Mouse (Mus musculus) liver, embryonic 14.5 days (tissue): Measurements from ENCODE around the gene Chd8. TPM values are rescaled to one million over a fixed set of nuclear protein-coding genes. Genes with fewer than 3 reads are reported as not detected.

Experiments used
- ATAC-seq: fragments of 200-750 bp; cut with Nextera tagmentation; 2 replicates; pipeline ENCODE4 v1.8.0; 2017; ENCODE audit warnings: moderate number of reproducible peaks, mild to moderate bottlenecking, moderate library complexity; ENCODE audit not compliant: insufficient read depth
- DNase-seq, 3 experiments: peaks; one replicate each; pipeline ENCODE4 v3.0.0-alpha.2; 2012 to 2013; ENCODE audit warnings: low read depth in 3 of 3, low spot score in 3 of 3
- H3K27ac ChIP-seq: fragments of 300-500 bp; sonication (generic); 2 replicates; pipeline ENCODE4 v1.5.1; 2014; ENCODE audit warnings: moderate library complexity, mild to moderate bottlenecking, control low read depth, inconsistent platforms
- H3K27me3 ChIP-seq: fragments of 300-500 bp; sonication (generic); 2 replicates; pipeline ENCODE4 v1.6.1; 2014; ENCODE audit warnings: mild to moderate bottlenecking, low read length, moderate library complexity; ENCODE audit not compliant: control insufficient read depth, insufficient read depth
- H3K36me3 ChIP-seq: fragments of 300-500 bp; sonication (generic); replicated peaks from 2 replicates; pipeline ENCODE4 v1.6.1; 2014; ENCODE audit warnings: low read depth; ENCODE audit not compliant: control insufficient read depth, insufficient read depth
- H3K4me1 ChIP-seq, 2 experiments: fragments of 200-500 bp in 1 of 2; fragments of 300-500 bp in 1 of 2; sonication (generic) in 1 of 2; replicated peaks; 2 replicates each; pipeline ENCODE4 v1.6.1; 2012 to 2014; ENCODE audit warnings: antibody characterized with exemption in 1 of 2, inconsistent platforms in 1 of 2, low read length in 1 of 2; ENCODE audit not compliant: control insufficient read depth in 2 of 2, insufficient read depth in 2 of 2
- H3K4me2 ChIP-seq: fragments of 300-500 bp; sonication (generic); 2 replicates; pipeline ENCODE4 v1.6.1; 2014; ENCODE audit warnings: low read depth, mild to moderate bottlenecking, control low read depth, moderate library complexity
- H3K4me3 ChIP-seq, 2 experiments: fragments of 200-500 bp in 1 of 2; fragments of 300-500 bp in 1 of 2; sonication (generic) in 1 of 2; 2 replicates each; pipeline ENCODE4 v1.5.1; 2012 to 2014; ENCODE audit warnings: low read depth in 2 of 2, low read length in 2 of 2, mild to moderate bottlenecking in 2 of 2, control low read depth in 1 of 2, inconsistent platforms in 1 of 2, moderate library complexity in 1 of 2; ENCODE audit not compliant: insufficient read depth in 1 of 2
- H3K9ac ChIP-seq: fragments of 300-500 bp; sonication (generic); replicated peaks from 2 replicates; pipeline ENCODE4 v1.6.1; 2014; ENCODE audit warnings: mild to moderate bottlenecking, control low read depth, moderate library complexity
- H3K9me3 ChIP-seq: fragments of 300-500 bp; sonication (generic); 2 replicates; pipeline ENCODE4 v1.6.1; 2016; ENCODE audit warnings: low read length, mixed read lengths; ENCODE audit not compliant: control insufficient read depth
- CTCF ChIP-seq: IDR thresholded peaks from 2 replicates; pipeline ENCODE4 v1.5.1; 2016; ENCODE audit warnings: antibody characterized with exemption, low read depth, control low read depth
- EP300 ChIP-seq: IDR thresholded peaks from 2 replicates; pipeline ENCODE4 v1.6.1; 2016; ENCODE audit warnings: antibody characterized with exemption, low read depth
- WGBS: fragments of 180-500 bp; shearing (Covaris S2); extraction: QIAGEN DNeasy Blood & Tissue Kit; methylation state at CpG from one replicate; pipeline ENCODE4 v1.1.7; 2014; ENCODE audit not compliant: insufficient replicate concordance; 5-methylcytosine and 5-hydroxymethylcytosine counted together
- polyA plus RNA-seq, 2 experiments: library from polyadenylated mRNA; depleted of rRNA in 1 of 2; stranded (reverse) in 1 of 2; unstranded in 1 of 2; fragments of >200 nt; fragmentation: Nextera tagmentation in 1 of 2; extraction: Ambion mirVana in 1 of 2; gene quantifications; 2 replicates each; pipeline versions ENCODE4 v1.2.1 to v1.2.3; 2012 to 2014

The Chd8 gene
- polyA plus RNA-seq, 2 experiments, result 13.1 to 14.0 TPM

DNA sequence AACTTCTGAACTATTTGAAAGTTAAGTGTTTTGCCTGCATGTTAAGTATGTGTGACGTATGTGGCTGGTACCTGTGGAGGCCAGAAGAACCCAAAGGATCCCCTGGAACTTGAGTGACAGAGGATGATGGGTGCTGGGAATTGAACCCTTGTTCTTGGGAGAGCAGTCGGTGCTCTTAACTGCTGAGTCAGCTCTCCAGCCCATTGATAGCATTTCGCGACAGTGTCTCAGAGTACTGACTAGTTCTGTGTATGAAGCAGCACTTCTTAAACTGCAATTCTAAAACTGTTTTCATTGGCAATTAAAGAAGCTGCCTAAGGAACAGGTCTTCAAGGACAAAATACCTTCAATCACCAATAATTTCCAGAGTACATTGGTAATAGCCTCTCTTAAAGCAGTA, 19.6 kb upstream of the Chd8 start:
- ATAC-seq (no peak), DNase-seq (no peak)
- H3K4me2 ChIP-seq, result no peak overlapping the region
- H3K4me1 ChIP-seq, result peaks cover 8 to 12% of the 10 kb centered on the region in 2 experiments
- no peaks in the 10 kb centered on the region for H3K9me3 ChIP-seq
- TF ChIP-seq EP300, result no peak
- no peak for TF ChIP-seq CTCF
- 79% methylated on average over 4 of the region's 4 CpGs for WGBS
- no peaks in the 10 kb centered on the region for H3K27me3 ChIP-seq
- H3K27ac ChIP-seq, result no peak overlapping the region
- H3K4me3 ChIP-seq, result no peak overlapping the region
- H3K36me3 ChIP-seq, result no peaks in the 10 kb centered on the region
- H3K9ac ChIP-seq, result no peak overlapping the region

DNA sequence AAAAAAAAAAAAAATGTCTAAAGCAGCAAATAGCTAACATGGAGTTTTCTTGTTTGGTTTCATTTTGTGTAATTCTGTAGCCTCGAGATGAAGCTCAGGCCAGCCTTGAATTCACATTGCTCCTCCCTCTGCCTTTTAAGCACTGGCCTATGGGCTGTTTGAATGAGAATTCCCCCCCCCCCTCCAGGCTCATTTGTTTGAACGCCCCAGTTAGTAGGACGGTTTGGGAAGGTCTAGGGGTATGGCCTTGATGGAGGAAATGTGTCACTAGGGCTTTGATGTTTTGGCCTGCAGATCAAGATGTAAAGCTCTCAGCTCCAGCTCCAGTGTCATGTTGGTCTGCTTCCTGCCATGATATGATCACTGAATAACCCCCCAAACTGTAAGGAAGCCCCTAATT, 15.2 kb upstream of the Chd8 start:
- 62% methylated on average over 3 of the region's 3 CpGs for WGBS
- Histone ChIP-seq H3K27ac (no peak overlapping the region), H3K9ac (no peak overlapping the region), H3K4me3 (no peak overlapping the region), H3K9me3 (no peaks in the 10 kb centered on the region), H3K27me3 (no peaks in the 10 kb centered on the region), H3K36me3 (no peaks in the 10 kb centered on the region), H3K4me1 (no peaks in the 10 kb centered on the region), H3K4me2 (no peak overlapping the region)
- TF ChIP-seq CTCF (no peak), EP300 (no peak)
- DNase-seq (no peak), ATAC-seq (no peak)

DNA sequence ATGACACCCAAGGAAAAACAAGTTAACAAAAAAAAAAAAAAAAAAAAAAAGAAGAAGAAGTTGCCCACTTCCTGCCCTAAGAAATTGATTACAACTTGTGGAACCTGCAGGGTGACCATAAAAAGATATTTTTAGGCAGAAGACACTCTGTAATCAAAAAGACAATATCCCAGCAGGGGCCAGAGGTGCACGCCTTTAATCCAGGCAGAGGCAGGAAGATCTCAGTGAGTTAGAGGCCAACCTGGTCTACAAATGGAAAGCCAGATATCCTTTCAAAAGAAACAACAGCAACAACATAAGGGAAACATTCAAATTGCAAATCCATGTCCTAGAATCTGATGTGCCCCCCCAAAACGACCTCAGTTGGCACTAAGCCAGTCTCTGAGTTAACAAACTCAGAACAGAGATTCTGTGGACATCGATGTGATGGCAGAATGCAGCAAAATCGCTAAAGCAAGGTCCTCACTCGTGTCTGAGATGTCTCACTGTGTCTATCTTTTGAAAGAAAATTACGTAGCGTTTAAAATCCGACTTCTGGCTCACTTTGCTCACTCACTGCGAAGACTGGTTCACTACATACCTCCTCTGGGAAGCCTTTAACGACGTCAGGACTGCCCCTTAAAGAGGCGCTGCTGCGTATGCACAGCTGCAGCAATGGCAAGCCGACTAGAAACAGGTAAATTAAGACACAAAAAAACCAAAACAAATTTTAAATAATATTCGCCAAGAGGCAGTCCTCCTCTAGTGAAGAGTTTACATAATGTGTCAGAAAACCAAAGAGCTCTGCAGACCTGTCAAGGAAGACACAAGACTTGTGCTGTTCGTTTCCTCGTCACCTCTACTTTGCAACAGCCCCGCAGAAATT, 1.0 kb downstream of the Chd8 start:
- H3K27me3 ChIP-seq, result no peaks in the 10 kb centered on the region
- ATAC-seq (no peak), DNase-seq (no peak)
- H3K9me3 ChIP-seq, result no peaks in the 10 kb centered on the region
- H3K4me2 ChIP-seq, result peak overlapping the region; percentile 98
- peak overlapping the region; percentile 96 for H3K9ac ChIP-seq
- 1% methylated on average over 18 of the region's 18 CpGs for WGBS
- peak overlapping the region; percentile 71 to 91 for H3K4me3 ChIP-seq
- no peaks in the 10 kb centered on the region for H3K36me3 ChIP-seq
- peak overlapping the region; percentile 89 for H3K27ac ChIP-seq
- peaks cover 17 to 20% of the 10 kb centered on the region in 2 experiments for H3K4me1 ChIP-seq
- TF ChIP-seq EP300 (no peak), CTCF (no peak)

DNA sequence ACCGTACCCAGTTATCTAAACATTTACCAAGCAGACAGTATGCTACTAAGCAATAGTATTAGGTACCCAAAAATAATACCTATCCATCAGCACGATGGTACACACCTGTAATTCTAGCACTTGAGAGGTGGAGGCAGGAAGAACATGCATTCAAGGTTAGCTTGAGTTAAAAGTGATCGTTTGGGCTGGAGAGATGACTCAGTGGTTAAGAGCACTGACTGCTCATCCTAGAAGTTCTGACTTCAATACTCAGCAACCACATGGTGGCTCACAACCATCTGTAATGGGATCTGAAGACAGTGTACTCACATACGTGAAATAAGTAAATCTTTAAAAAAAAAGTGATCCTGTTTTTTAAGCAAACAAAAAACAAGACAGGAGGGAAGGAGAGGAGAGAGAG, 11.5 kb downstream of the Chd8 start:
- ATAC-seq, result no peak
- Histone ChIP-seq H3K4me2 (no peak overlapping the region), H3K27me3 (no peaks in the 10 kb centered on the region), H3K9me3 (no peaks in the 10 kb centered on the region), H3K4me3 (no peak overlapping the region), H3K27ac (no peak overlapping the region), H3K9ac (no peak overlapping the region), H3K4me1 (peaks cover 6 to 17% of the 10 kb centered on the region in 2 experiments), H3K36me3 (no peaks in the 10 kb centered on the region)
- TF ChIP-seq CTCF (no peak), EP300 (no peak)
- DNase-seq, result no peak
- WGBS, result 60% methylated on average over 4 of the region's 4 CpGs

DNA sequence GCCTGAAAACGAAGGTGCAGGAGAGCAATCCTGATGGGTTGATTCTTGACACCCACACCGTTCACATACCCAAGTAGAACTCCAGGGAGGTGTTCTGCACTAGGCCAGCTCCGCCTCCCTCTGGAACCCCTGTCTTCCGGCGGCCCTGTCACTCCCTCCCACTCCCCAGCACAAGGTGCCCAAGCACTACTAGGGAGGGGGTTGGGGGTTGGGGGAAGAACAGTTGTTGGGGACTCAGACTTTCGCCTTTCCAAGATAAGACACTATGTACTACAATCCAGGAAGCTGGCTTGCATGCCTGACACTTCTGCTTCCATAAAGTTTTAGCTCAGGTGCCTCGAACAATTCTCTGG, 12.9 kb downstream of the Chd8 start:
- H3K36me3 ChIP-seq, result no peaks in the 10 kb centered on the region
- H3K9ac ChIP-seq, result peak overlapping the region; percentile 76
- peak overlapping the region; percentile 80 to 81 for H3K4me3 ChIP-seq
- peaks cover 6 to 17% of the 10 kb centered on the region in 2 experiments for H3K4me1 ChIP-seq
- peak overlapping the region; percentile 58 for H3K27ac ChIP-seq
- no peak for DNase-seq
- peak overlapping the region; percentile 86 for H3K4me2 ChIP-seq
- ATAC-seq, result peak; percentile 54; the same call in 1 of the 2 replicates
- no peak for TF ChIP-seq CTCF
- no peak for TF ChIP-seq EP300
- 7% methylated on average over 7 of the region's 7 CpGs for WGBS
- no peaks in the 10 kb centered on the region for H3K9me3 ChIP-seq
- H3K27me3 ChIP-seq, result no peaks in the 10 kb centered on the region
